Mouse (Mus musculus): ENCODE data around the gene Plcb4.

The Plcb4 gene

GRCm38 (mm10) chr2:136002118-136002517, 343.3 kb downstream of the Plcb4 start:
- no peak for DNase-seq (ENCODE audit: low spot score in 2 of 2)

GRCm38 (mm10) chr2:136003836-136004235, 345.0 kb downstream of the Plcb4 start:
- DNase-seq (ENCODE audit: low spot score in 2 of 2), result no peak

GRCm38 (mm10) chr2:136006280-136006679, 347.5 kb downstream of the Plcb4 start:
- DNase-seq (ENCODE audit: low spot score in 2 of 2), result no peak

- no peak for DNase-seq (ENCODE audit: low spot score in 2 of 2)
Observed at GRCm38 (mm10) chr2:136012759-136013158, 353.9 kb downstream of the Plcb4 start.

GRCm38 (mm10) chr2:136048464-136048863, 389.7 kb downstream of the Plcb4 start:
- DNase-seq (ENCODE audit: low spot score in 2 of 2), result no peak

GRCm38 (mm10) chr2:136050793-136051615, 392.2 kb downstream of the Plcb4 start:
- DNase-seq (ENCODE audit: low spot score in 2 of 2), result no peak

- no peak for DNase-seq (ENCODE audit: low spot score in 2 of 2)
Observed at GRCm38 (mm10) chr2:136051688-136052289, 393.0 kb downstream of the Plcb4 start, which contains the start of gene Lamp5. TSS of gene Lamp5 (plus strand) at chr2:136052239.

GRCm38 (mm10) chr2:136057861-136058331, 399.1 kb downstream of the Plcb4 start:
- no peak for DNase-seq (ENCODE audit: low spot score in 2 of 2)

GRCm38 (mm10) chr2:136058398-136058797, 399.6 kb downstream of the Plcb4 start:
- no peak for DNase-seq (ENCODE audit: low spot score in 2 of 2)

GRCm38 (mm10) chr2:136059029-136059669, 400.3 kb downstream of the Plcb4 start:
- no peak for DNase-seq (ENCODE audit: low spot score in 2 of 2)

All from heart, adult 9 months (tissue).